Mouse (Mus musculus) stomach, embryonic 16.5 days (tissue): ENCODE data around the gene Tldc2. TPM values are rescaled to one million over a fixed set of nuclear protein-coding genes. Genes with fewer than 3 reads are reported as not detected.
A peak's percentile ranks its signal among the peaks of the same experiment; 100 is the strongest.

Experiments
- ATAC-seq: fragments of 200-750 bp; cut with Nextera tagmentation; 2 replicates; pipeline ENCODE4 v1.8.0; 2017; ENCODE audit warnings: moderate number of reproducible peaks, moderate TSS enrichment; ENCODE audit not compliant: insufficient read depth, low FRiP score
- H3K27ac ChIP-seq: fragments of 300-500 bp; sonication (generic); 2 replicates; pipeline ENCODE4 v1.5.1; 2014; ENCODE audit warnings: low read length
- H3K27me3 ChIP-seq: fragments of 300-500 bp; sonication (generic); 2 replicates; pipeline ENCODE4 v1.6.1; 2014; ENCODE audit warnings: low read length, control low read depth, mixed read lengths; ENCODE audit not compliant: control insufficient read depth, insufficient read depth
- H3K36me3 ChIP-seq: fragments of 300-500 bp; sonication (generic); 2 replicates; pipeline ENCODE4 v1.6.1; 2014; ENCODE audit warnings: low read length; ENCODE audit not compliant: control insufficient read depth, insufficient read depth
- H3K4me1 ChIP-seq: fragments of 300-500 bp; sonication (generic); 2 replicates; pipeline ENCODE4 v1.6.1; 2014; ENCODE audit warnings: low read length, control low read depth, mixed read lengths; ENCODE audit not compliant: control insufficient read depth, insufficient read depth
- H3K4me2 ChIP-seq: fragments of 300-500 bp; sonication (generic); 2 replicates; pipeline ENCODE4 v1.6.1; 2014; ENCODE audit warnings: low read depth, low read length, mixed read lengths
- H3K4me3 ChIP-seq: fragments of 300-500 bp; sonication (generic); replicated peaks from 2 replicates; pipeline ENCODE4 v1.5.1; 2014; ENCODE audit warnings: mild to moderate bottlenecking, low read length
- H3K9ac ChIP-seq: fragments of 300-500 bp; sonication (generic); 2 replicates; pipeline ENCODE4 v1.6.1; 2014; ENCODE audit warnings: low read length
- H3K9me3 ChIP-seq: fragments of 300-500 bp; sonication (generic); replicated peaks from 2 replicates; pipeline ENCODE4 v1.6.1; 2016; ENCODE audit warnings: low read length, control low read depth; ENCODE audit not compliant: control insufficient read depth
- WGBS: fragments of 180-500 bp; shearing (Covaris S2); extraction: QIAGEN DNeasy Blood & Tissue Kit; methylation state at CpG from one replicate; pipeline ENCODE4 v1.1.7; 2014; 5-methylcytosine and 5-hydroxymethylcytosine counted together
- polyA plus RNA-seq: library from polyadenylated mRNA; unstranded; fragments of >200 nt; fragmentation: Nextera tagmentation; extraction: Ambion mirVana; gene quantifications from 2 replicates; pipeline ENCODE4 v1.2.1, GENCODE M21; 2015

Tldc2 gene
- polyA plus RNA-seq, 1 experiment from 2014 or later = not detected

DNA sequence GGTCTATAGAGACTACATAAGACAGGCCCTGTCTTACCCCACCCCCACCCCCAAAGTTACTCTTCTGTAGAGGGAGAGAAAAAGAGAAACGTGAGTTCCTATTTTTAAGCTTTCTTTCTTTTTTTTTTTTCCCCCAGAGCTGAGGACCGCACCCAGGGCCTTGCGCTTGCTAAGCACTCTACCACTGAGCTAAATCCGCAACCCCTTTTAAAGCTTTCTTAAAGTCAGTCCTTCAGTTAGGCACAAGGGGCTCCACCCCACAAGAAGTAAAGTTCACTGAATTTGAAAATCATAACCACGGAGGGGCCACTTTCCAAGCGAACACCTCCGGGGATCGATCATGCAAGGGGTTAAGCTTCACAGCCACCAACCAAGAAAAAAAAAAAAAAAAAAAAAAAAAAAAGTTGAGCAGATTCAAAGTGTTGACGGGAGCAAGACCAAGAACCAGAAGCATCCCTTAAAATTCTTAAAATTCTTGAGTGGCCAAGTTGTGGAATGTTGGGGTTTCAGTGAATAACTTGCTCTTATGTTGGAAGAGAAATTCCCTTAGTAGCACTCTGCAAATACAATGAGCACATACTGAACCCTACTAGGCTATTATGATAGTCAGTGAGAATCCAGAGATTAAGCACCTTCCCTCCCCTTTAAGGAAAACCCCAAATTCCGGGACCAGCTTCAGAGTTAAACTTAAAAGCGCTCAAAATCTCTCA is 47.1 kb downstream of the Tldc2 start:
- Histone ChIP-seq H3K9ac (peak overlapping the region; percentile 86), H3K4me2 (peak overlapping the region; percentile 76), H3K4me1 (peaks cover 14% of the 10 kb centered on the region), H3K27me3 (no peaks in the 10 kb centered on the region), H3K36me3 (no peaks in the 10 kb centered on the region), H3K27ac (peak overlapping the region; percentile 90; the same call in 1 of the 2 replicates), H3K4me3 (peak overlapping the region; percentile 86), H3K9me3 (no peaks in the 10 kb centered on the region)
- ATAC-seq = no peak
- 13% methylated on average over 11 of the region's 11 CpGs for WGBS

- Histone ChIP-seq H3K27me3 (no peaks in the 10 kb centered on the region), H3K4me1 (peaks cover 14% of the 10 kb centered on the region), H3K27ac (peak overlapping the region; percentile 90), H3K4me3 (peak overlapping the region; percentile 86), H3K4me2 (peak overlapping the region; percentile 76), H3K36me3 (no peaks in the 10 kb centered on the region), H3K9me3 (no peaks in the 10 kb centered on the region), H3K9ac (peak overlapping the region; percentile 86)
- peak; percentile 35; the same call in 1 of the 2 replicates for ATAC-seq
- 0% methylated on average over 25 of the region's 25 CpGs for WGBS
Observed at GRCm38 (mm10) chr2:157134479-157134931, 47.6 kb downstream of the Tldc2 start.

DNA sequence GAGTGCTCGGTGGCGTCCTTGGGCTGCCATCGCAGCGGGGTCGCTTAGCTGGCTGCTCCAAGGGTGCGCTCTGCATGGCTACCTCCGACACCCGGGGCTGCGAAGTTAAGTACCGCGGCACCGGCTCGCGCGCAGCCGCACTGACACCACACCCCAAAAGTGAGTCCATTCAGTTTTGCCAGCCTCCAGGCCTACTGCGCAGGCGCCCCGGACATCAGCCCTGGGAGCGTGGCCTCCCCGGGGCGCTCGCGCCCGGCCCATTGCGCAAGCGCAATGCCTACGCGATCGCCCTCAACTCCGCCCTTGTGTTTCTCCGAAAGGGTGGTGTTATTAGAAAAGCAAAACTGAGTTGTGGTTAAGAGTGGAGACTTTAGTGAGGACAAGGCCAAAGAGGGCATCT is 48.2 kb downstream of the Tldc2 start, which contains the start of gene Samhd1:
Gene Samhd1 (minus strand): TSS at position 252 of the 400 bp plus-strand sequence.
- ATAC-seq = peak; percentile 93
- Histone ChIP-seq H3K4me1 (peaks cover 14% of the 10 kb centered on the region), H3K27me3 (no peaks in the 10 kb centered on the region), H3K27ac (peak within 1 kb of the TSS; percentile 90), H3K9me3 (no peaks in the 10 kb centered on the region), H3K4me2 (peak within 1 kb of the TSS; percentile 76), H3K36me3 (no peaks in the 10 kb centered on the region), H3K9ac (peak within 1 kb of the TSS; percentile 86), H3K4me3 (peak within 1 kb of the TSS; percentile 86)
- under 1% methylated on average over 32 of the region's 32 CpGs for WGBS

DNA sequence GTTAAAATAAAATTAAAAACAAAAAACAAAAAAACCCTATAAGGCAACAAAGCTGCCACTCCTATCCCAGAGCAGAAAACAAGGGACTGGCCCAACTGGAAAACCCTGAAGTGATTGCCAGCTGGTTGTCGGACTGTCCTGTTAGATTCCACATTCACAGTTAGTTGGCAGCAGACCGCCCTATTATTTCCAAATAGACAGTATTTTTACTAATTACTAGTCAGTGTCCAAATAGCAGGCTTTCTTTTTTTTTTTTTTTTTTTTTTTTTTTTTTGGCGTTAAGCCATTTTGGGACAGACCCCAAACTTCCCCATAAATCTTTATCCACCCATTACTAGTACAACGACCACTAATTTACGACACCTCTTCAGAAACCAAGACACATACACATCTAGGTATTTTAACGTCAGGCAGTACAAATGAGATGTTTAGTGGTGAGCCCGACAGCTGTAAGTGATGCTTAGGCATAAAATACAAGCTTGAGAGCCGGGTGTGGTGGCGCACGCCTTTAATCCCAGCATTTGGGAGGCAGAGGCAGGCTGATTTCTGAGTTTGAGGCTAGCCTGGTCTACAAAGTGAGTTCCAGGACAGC is 48.8 kb downstream of the Tldc2 start:
- Histone ChIP-seq H3K4me2 (peak overlapping the region; percentile 76), H3K9ac (peak overlapping the region; percentile 86)
- WGBS = 81% methylated on average over 10 of the region's 10 CpGs

GRCm38 (mm10) chr2:157136176-157136575 is 49.3 kb downstream of the Tldc2 start:
- Histone ChIP-seq H3K9ac (no peak overlapping the region), H3K4me1 (peaks cover 10% of the 10 kb centered on the region; the same call in 1 of the 2 replicates), H3K9me3 (no peaks in the 10 kb centered on the region), H3K36me3 (no peaks in the 10 kb centered on the region), H3K27ac (peak overlapping the region; percentile 62), H3K4me3 (no peak overlapping the region), H3K27me3 (no peaks in the 10 kb centered on the region), H3K4me2 (no peak overlapping the region)
- no peak for ATAC-seq
- WGBS = 79% methylated on average over 4 of the region's 4 CpGs

More for the DNA sequence above, 48.8 kb downstream of the Tldc2 start:
- H3K9me3 ChIP-seq = no peaks in the 10 kb centered on the region
- H3K36me3 ChIP-seq = no peaks in the 10 kb centered on the region
- no peak for ATAC-seq
- peaks cover 12% of the 10 kb centered on the region; the same call in 1 of the 2 replicates for H3K4me1 ChIP-seq
- no peaks in the 10 kb centered on the region for H3K27me3 ChIP-seq
- H3K27ac ChIP-seq = peak overlapping the region; percentile 90
- peak overlapping the region; percentile 86 for H3K4me3 ChIP-seq

- no peak; the same call in 1 of the 2 replicates for ATAC-seq
Observed at GRCm38 (mm10) chr2:157136646-157137045, 49.8 kb downstream of the Tldc2 start.

GRCm38 (mm10) chr2:157137959-157138731 is 51.3 kb downstream of the Tldc2 start:
- H3K4me2 ChIP-seq = no peak overlapping the region
- H3K36me3 ChIP-seq = no peaks in the 10 kb centered on the region
- 83% methylated on average over 9 of the region's 9 CpGs for WGBS
- peaks cover 10% of the 10 kb centered on the region; the same call in 1 of the 2 replicates for H3K4me1 ChIP-seq
- no peaks in the 10 kb centered on the region for H3K9me3 ChIP-seq
- ATAC-seq = no peak
- H3K4me3 ChIP-seq = no peak overlapping the region
- H3K9ac ChIP-seq = no peak overlapping the region
- no peak overlapping the region for H3K27ac ChIP-seq
- no peaks in the 10 kb centered on the region for H3K27me3 ChIP-seq

More at GRCm38 (mm10) chr2:157136646-157137045, 49.8 kb downstream of the Tldc2 start:
- Histone ChIP-seq H3K9me3 (no peaks in the 10 kb centered on the region), H3K4me3 (no peak overlapping the region), H3K27me3 (no peaks in the 10 kb centered on the region), H3K9ac (no peak overlapping the region), H3K4me2 (no peak overlapping the region), H3K4me1 (peaks cover 10% of the 10 kb centered on the region; the same call in 1 of the 2 replicates), H3K27ac (peak overlapping the region; percentile 80), H3K36me3 (no peaks in the 10 kb centered on the region)
- WGBS = 40% methylated on average over 2 of the region's 2 CpGs

GRCm38 (mm10) chr2:157138808-157139207 is 52.0 kb downstream of the Tldc2 start:
- no peaks in the 10 kb centered on the region for H3K36me3 ChIP-seq
- H3K9me3 ChIP-seq = no peaks in the 10 kb centered on the region
- ATAC-seq = no peak
- no peak overlapping the region for H3K4me2 ChIP-seq
- no peak overlapping the region for H3K27ac ChIP-seq
- no peak overlapping the region for H3K4me3 ChIP-seq
- no peaks in the 10 kb centered on the region for H3K27me3 ChIP-seq
- no peak overlapping the region for H3K9ac ChIP-seq
- WGBS = 72% methylated on average over 5 of the region's 5 CpGs
- peaks cover 10% of the 10 kb centered on the region; the same call in 1 of the 2 replicates for H3K4me1 ChIP-seq
